Mouse (Mus musculus): Measurements from ENCODE around the gene Paqr4.

DNA sequence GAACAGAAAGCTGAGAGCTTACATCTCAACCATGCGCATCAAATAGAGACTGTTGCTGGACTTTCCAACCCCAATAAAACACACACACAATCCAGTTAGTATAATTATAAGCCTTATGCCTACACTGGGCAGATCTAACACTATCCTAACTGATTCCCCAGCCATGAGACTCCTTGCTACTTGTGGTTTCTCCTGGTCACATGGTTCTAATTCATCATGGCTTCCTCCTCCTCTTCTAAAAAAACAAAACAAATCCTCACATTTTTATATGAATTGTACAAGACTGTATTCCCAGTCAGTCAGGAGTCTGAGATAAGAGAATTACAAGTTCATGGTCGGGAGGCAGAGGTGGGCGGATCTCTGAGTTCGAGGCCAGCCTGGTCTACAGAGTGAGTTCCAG lies 48.3 kb upstream of the Paqr4 start:
- TF ChIP-seq CTCF (IDR thresholded peaks at IDR 0.05) (no peak), EP300 (IDR thresholded peaks at IDR 0.05) (no peak)
